Mouse (Mus musculus) heart, postnatal 4 days (tissue): ENCODE measurements at regions not wholly inside any gene's neighbourhood (a gene's known extent, or its start where the extent isn't known, plus 50 kb on each side); places are given as distances from the start of the nearest gene placed in this dataset.
A peak's percentile ranks its signal among the peaks of the same experiment; 100 is the strongest.

Experiments used
- DNase-seq: peaks from one replicate; pipeline ENCODE4 v3.0.0; 2021

DNA sequence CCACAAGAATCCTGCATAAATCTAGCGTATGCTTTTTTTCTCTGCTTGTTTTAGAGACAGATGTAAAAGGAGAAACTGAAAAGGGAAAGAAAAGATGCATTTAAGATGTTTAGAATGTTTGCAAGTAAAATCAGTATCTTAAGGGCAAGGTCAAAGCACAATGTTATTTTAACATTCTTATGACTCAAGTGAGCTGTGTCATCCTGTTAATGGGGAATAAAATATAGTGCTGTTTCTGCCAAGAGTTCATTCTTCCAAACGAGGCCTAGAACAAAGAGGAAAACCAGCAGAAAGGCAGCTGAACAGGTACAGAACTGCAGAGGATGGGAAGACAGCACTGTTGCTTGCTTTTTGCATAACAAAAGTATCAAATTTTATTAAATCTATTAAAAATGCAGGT is 156.7 kb upstream of the Tmtc1 start:
- DNase-seq = no peak

DNA sequence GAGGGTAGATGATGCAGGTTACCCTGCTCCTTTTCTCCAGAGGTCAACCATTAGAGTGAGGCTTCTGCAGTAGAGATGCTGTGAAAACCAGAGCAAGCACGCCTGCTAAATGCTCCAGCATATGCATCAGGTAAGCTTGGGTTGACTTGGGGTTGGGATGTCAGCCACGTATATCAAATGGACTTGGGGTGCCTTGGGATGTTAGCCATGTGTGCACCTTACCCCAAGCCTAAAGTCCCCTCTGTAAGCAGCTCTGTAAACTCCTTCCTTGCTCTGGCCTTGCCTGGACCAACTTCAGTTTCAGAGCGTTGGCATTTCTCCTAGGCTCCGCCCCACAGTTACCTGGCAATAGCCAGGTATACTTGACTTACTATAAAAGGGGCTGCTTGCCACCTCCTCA is 155.3 kb upstream of the Tmtc1 start:
- DNase-seq = no peak

- no peak for DNase-seq
Measured at GRCm38 (mm10) chr6:148598746-148599337, 154.7 kb upstream of the Tmtc1 start.

- no peak for DNase-seq
Measured at GRCm38 (mm10) chr6:148595009-148595770, 151.0 kb upstream of the Tmtc1 start.

DNA sequence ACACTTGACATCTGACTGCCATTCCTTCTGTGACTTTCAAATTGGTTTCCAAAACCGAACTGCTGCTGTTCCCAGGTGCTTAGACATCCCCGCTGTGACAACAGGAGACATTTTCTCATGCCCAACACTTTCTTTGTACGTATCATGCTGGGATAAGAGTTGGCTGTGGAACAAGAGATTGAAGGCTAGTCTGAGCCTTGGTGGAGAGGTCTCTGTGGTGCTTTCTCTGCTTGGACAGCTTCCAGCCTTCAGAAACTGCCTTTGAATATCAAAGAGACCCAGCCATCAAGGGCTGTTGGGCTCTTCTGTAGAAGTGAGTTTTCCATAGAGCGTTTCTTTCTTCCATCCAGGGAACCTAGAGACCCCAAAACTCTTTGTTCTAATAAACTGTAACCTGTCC is 144.8 kb upstream of the Tmtc1 start:
- no peak for DNase-seq

- DNase-seq = no peak
Measured at GRCm38 (mm10) chr6:148586439-148587321, 142.5 kb upstream of the Tmtc1 start.

- DNase-seq = no peak
Measured at GRCm38 (mm10) chr6:148584126-148584525, 139.9 kb upstream of the Tmtc1 start.

GRCm38 (mm10) chr6:148578281-148578680 is 134.1 kb upstream of the Tmtc1 start:
- no peak for DNase-seq

GRCm38 (mm10) chr6:148577663-148578062 is 133.5 kb upstream of the Tmtc1 start:
- DNase-seq = no peak

- no peak for DNase-seq
Measured at GRCm38 (mm10) chr6:148574742-148575453, 130.7 kb upstream of the Tmtc1 start.

DNA sequence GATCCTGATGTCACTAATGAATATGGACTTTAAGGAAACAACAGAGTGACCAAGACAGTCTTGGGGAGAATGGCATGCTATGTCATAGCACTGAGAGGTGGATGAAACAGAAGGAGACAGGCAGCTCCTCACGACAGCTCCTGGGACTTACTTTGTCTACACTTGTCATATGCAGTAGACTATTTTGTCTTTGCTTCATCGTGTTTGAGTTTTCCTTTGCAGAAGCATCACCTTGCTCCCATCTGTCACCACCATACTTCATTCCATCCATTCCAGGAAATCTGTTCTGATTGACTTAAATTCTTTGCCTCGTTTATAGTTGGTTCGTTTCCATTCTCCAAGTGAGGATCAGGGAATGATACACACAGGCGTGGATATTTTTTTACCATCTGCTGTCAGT is 128.0 kb upstream of the Tmtc1 start:
- DNase-seq = no peak

GRCm38 (mm10) chr6:148571651-148572050 is 127.5 kb upstream of the Tmtc1 start:
- no peak for DNase-seq

GRCm38 (mm10) chr6:148564146-148564545 is 120.0 kb upstream of the Tmtc1 start:
- DNase-seq = no peak

DNA sequence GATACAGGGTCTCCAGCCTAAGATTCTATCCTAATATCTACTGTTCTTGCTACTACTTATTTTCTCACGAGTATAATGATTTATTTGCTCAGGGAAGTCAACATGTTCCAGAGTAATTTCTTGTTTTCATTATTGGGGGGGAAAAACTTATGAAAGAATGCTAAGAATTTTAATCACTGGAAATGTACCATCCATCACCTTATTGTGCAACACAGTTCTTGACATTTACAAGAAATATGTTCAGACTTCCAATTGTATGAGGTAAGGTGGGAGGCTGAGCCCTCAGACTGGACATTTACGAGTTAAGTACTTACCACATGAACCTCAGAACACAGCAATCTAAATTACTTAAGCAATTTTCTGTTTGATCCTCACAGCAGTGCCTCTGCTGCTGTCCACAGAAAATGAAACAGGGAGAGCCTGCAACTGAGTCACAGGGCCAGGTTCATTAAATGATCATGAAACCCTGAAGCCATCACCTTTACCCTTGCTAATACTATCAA is 118.1 kb upstream of the Tmtc1 start:
- DNase-seq = no peak

- peak; percentile 14 for DNase-seq
Measured at GRCm38 (mm10) chr6:148556484-148556871, 112.3 kb upstream of the Tmtc1 start.

GRCm38 (mm10) chr6:148555651-148556483 is 111.7 kb upstream of the Tmtc1 start:
- no peak for DNase-seq

DNA sequence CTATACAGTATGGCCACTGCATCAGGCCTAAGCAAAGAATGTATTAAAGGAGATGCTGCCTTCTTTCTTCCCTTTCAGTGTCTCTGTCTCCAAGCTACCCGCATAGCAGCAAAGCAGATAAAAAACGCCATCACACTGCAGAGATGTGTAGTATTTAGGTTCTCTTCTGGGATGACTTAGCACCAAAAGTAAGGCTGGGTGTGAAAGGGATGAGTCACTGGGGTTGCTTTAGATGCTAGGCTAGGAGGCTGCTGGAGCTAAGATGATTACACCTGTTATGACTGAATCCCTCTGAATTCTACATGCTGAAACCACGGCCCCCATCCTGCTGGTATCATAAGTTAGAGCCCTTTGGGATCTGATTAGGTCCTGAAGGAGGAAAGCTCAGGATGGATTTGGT is 110.3 kb upstream of the Tmtc1 start:
- DNase-seq = no peak

DNA sequence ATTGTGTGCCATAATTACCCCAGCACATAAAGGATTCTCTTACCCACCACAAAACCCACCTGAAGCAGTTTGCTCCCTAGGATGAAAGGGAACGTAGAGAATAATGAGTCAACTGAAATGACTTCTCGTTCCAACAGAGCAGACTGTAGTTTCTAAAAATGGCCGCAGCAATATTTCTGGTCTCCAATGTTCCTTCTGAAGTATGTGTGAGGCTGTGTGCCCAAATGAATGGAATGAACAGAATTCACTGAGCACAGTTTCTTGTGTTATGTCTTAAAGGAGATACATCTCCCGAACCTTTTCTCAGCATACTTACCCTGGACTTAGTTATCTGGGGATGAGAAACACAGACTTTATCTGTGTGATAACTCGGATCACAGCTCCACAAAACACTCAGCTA is 109.4 kb upstream of the Tmtc1 start:
- no peak for DNase-seq

DNA sequence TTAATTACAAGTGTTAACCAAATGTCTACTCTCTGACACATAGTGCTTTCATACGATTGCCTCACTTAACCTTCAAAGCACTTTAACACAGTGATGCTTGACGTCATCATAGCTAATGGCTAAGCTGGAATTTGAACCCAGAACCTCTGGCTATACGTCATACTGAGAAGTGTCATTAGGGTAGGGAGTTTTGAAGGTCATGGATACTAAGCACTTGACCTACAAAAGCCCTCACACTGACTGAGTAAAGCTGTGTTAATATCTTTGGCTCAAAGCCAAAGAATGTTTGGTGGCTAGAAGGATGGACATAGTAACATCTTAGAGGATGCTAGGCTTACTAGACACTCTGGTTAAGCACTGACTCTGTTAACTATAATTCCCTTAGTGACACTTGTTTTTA is 106.9 kb upstream of the Tmtc1 start:
- DNase-seq = no peak

- no peak for DNase-seq
Measured at GRCm38 (mm10) chr6:148548138-148548778, 104.1 kb upstream of the Tmtc1 start.

GRCm38 (mm10) chr6:148543047-148543446 is 98.9 kb upstream of the Tmtc1 start:
- DNase-seq = no peak
